Mouse (Mus musculus): ENCODE results near the gene Gm20388.

GRCm38 (mm10) chr8:122319708-122320075, 2409.1 kb downstream of the Gm20388 start:
- TF ChIP-seq CTCF (IDR thresholded peaks at IDR 0.05; ENCODE audit: low read depth) (no peak), EP300 (IDR thresholded peaks at IDR 0.05; ENCODE audit: low read depth) (no peak)
